ENCODE assay signal across 38 mouse cellular contexts in the genomic region with DNA sequence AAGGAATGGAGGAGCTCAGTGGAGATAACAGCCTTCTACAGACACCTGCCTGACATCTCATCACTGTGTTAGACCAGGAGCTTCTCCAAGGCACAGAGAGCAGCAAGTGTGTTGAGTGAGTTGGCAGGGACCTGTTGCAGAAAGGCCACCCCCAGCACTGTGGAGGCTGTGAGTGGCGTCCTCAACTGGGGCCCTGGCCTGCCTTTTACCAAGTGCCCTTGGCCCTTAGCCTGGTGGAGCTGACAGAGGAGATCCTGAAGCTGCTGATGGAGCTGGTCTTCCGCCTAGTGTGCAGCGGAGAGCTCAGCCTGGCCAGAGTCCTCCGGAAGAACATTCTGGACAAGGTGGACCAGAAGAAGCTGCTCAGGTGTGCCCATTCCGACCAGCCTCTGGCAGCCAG. TPM values are rescaled to one million over a fixed set of nuclear protein-coding genes. Genes with fewer than 3 reads are reported as not detected.
"Had no signal": no experiment of that assay in that cellular context is flagged by ENCODE, and none has a peak within 500 bp of the region (broad histone marks: within the 10 kb centered on the region; RNA-seq: fewer than 3 reads in every experiment).

No protein-coding gene starts in this region.

- DNase-seq: cerebellum, adult 2 months; cerebellum, adult 8-10 months; cerebellum, adult 9-10 months; cerebellum, adult 9-11 months; cerebellum, postnatal 10 days; cerebellum, postnatal 14 days; cerebellum, postnatal 36 days; embryo, embryonic 11 days; forebrain, postnatal 0 days; gastrocnemius, adult 2 months; gastrocnemius, postnatal 10 days; gastrocnemius, postnatal 14 days; gastrocnemius, postnatal 25 days; gastrocnemius, postnatal 36 days; heart, adult 18-20 months; heart, adult 2 months had no signal

- H3K4me2 ChIP-seq: embryonic facial prominence, embryonic 12.5 days; embryonic facial prominence, embryonic 13.5 days; embryonic facial prominence, embryonic 15.5 days; forebrain, embryonic 12.5 days; forebrain, embryonic 13.5 days; forebrain, embryonic 15.5 days had no signal

- H3K27ac ChIP-seq: embryonic facial prominence, embryonic 10.5 days; embryonic facial prominence, embryonic 12.5 days; embryonic facial prominence, embryonic 13.5 days; embryonic facial prominence, embryonic 15.5 days; forebrain, embryonic 10.5 days; forebrain, embryonic 12.5 days; forebrain, embryonic 13.5 days; forebrain, embryonic 15.5 days; gastrocnemius, adult 2 months; heart, adult 2 months had no signal

- H3K27me3 ChIP-seq: embryonic facial prominence, embryonic 12.5 days; embryonic facial prominence, embryonic 13.5 days; embryonic facial prominence, embryonic 15.5 days; forebrain, embryonic 12.5 days; forebrain, embryonic 13.5 days; forebrain, embryonic 15.5 days had no signal

- H3K9me3 ChIP-seq: embryonic facial prominence, embryonic 10.5 days; embryonic facial prominence, embryonic 12.5 days; embryonic facial prominence, embryonic 13.5 days; embryonic facial prominence, embryonic 15.5 days; forebrain, embryonic 10.5 days; forebrain, embryonic 12.5 days; forebrain, embryonic 13.5 days; forebrain, embryonic 15.5 days had no signal

- ATAC-seq: forebrain, embryonic 13.5 days; forebrain, embryonic 14.5 days; forebrain, embryonic 15.5 days; forebrain, embryonic 16.5 days; forebrain, postnatal 0 days had no signal

- H3K4me3 ChIP-seq: embryonic facial prominence, embryonic 10.5 days; embryonic facial prominence, embryonic 12.5 days; embryonic facial prominence, embryonic 13.5 days; embryonic facial prominence, embryonic 15.5 days; erythroblast, embryonic 14.5 days; forebrain, embryonic 10.5 days; forebrain, embryonic 12.5 days; forebrain, embryonic 13.5 days; forebrain, embryonic 15.5 days; gastrocnemius, adult 2 months; heart, adult 2 months had no signal

- H3K9ac ChIP-seq: embryonic facial prominence, embryonic 12.5 days; embryonic facial prominence, embryonic 13.5 days; embryonic facial prominence, embryonic 15.5 days; forebrain, embryonic 12.5 days; forebrain, embryonic 13.5 days; forebrain, embryonic 15.5 days; forebrain, postnatal 0 days had no signal

- H3K4me1 ChIP-seq: embryonic facial prominence, embryonic 10.5 days; embryonic facial prominence, embryonic 12.5 days; embryonic facial prominence, embryonic 13.5 days; embryonic facial prominence, embryonic 15.5 days; forebrain, embryonic 10.5 days; forebrain, embryonic 12.5 days; forebrain, embryonic 13.5 days; forebrain, embryonic 15.5 days had no signal

RNA-seq across cellular contexts. Expression of gene Gm13420, which starts 18.1 kb away (rescaled TPM):
- total RNA-seq: common myeloid progenitor, adult 5-6 weeks; gastrocnemius, adult 18-20 months; gastrocnemius, adult 2 months; gastrocnemius, adult 8-10 months; gastrocnemius, postnatal 10 days; gastrocnemius, postnatal 14 days; gastrocnemius, postnatal 25 days; gastrocnemius, postnatal 36 days; gastrocnemius, postnatal 4 days; granulocyte monocyte progenitor cell, adult 5-6 weeks; heart, adult 18-20 months; heart, adult 2 months had no signal
- polyA plus RNA-seq: embryonic facial prominence, embryonic 10.5 days; embryonic facial prominence, embryonic 12.5 days; embryonic facial prominence, embryonic 13.5 days; embryonic facial prominence, embryonic 14.5 days; embryonic facial prominence, embryonic 15.5 days; erythroblast, embryonic 14.5 days; forebrain, embryonic 10.5 days; forebrain, embryonic 11.5 days; forebrain, embryonic 12.5 days; forebrain, embryonic 13.5 days; forebrain, embryonic 14.5 days; forebrain, embryonic 15.5 days; forebrain, embryonic 16.5 days; heart, adult 2 months had no signal

RNA-seq across cellular contexts. Expression of gene Gm13547, which starts 25.8 kb away (rescaled TPM):
- total RNA-seq: common myeloid progenitor, adult 5-6 weeks; forebrain, postnatal 0 days; gastrocnemius, adult 18-20 months; gastrocnemius, adult 2 months; gastrocnemius, adult 8-10 months; gastrocnemius, postnatal 10 days; gastrocnemius, postnatal 14 days; gastrocnemius, postnatal 25 days; gastrocnemius, postnatal 36 days; gastrocnemius, postnatal 4 days; granulocyte monocyte progenitor cell, adult 5-6 weeks; heart, adult 18-20 months; heart, adult 2 months had no signal
- polyA plus RNA-seq: cerebellum, adult 2 months; cortical plate, adult 2 months; embryonic facial prominence, embryonic 10.5 days; embryonic facial prominence, embryonic 11.5 days; embryonic facial prominence, embryonic 12.5 days; embryonic facial prominence, embryonic 13.5 days; embryonic facial prominence, embryonic 14.5 days; embryonic facial prominence, embryonic 15.5 days; erythroblast, embryonic 14.5 days; forebrain, embryonic 10.5 days; forebrain, embryonic 11.5 days; forebrain, embryonic 12.5 days; forebrain, embryonic 14.5 days; forebrain, postnatal 0 days; frontal cortex, adult 2 months; gonadal fat pad, adult 2 months; heart, adult 2 months had no signal
